Mouse (Mus musculus): ENCODE data around the gene Zfp120.
"Not testable (repeated sequence)": the region's sequence is repeated elsewhere in the genome, so short reads cannot be mapped to it uniquely, and the experiment has no call there.

Gene Zfp120

GRCm38 (mm10) chr2:150136435-150136897 is at the start of gene Zfp120:
Gene Zfp120 (minus strand): TSS chr2:150136708.
- peak; percentile 80 for DNase-seq (ENCODE audit: extremely low spot score, low spot score)

DNA sequence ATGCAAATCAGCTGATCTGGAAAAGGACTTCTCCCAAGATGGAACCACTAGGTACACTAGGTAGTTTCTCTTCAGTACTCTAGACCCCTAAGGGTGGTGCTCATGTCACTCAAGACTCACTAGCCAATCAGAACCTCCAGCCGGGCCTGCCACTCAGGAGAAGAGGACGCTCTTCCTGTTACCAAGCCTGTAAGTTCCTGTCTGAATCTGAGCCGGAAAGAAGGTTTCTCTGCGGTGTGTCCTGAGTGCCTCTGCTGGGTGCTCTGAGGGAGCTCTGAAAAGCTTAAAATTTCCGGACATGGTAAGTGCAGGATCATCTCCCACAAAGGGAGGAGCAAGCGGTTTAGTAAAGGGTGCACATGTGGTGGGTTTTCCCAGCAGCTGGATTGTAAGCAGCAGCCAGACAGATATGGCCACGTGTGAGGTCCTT is 45.1 kb upstream of the Zfp120 start, which contains the start of gene Gm14139:
Gm14139 (plus strand) TSS at position 186 of the 430 bp plus-strand sequence.
- DNase-seq (ENCODE audit: extremely low spot score, low spot score), result not testable (repeated sequence)

DNA sequence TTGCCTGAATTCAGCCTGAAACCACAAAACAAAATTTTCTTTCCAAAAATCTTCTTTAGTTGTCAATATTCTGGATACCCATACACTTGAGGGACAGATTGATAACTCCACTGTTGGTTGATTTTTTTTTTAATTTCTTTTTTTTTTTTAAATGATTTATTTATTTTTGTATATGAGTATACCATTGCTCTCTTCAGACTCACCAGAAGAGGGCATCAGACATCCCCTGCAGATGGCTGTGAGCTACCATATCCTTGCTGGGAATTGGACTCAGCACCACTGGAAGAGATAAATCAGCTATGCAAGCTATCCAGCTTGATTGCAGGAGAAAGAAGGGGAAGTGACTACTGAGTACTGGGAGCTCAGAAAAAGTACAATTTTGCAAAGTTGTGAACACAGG is 44.5 kb upstream of the Zfp120 start:
- not testable (repeated sequence) for DNase-seq (ENCODE audit: extremely low spot score, low spot score)

DNA sequence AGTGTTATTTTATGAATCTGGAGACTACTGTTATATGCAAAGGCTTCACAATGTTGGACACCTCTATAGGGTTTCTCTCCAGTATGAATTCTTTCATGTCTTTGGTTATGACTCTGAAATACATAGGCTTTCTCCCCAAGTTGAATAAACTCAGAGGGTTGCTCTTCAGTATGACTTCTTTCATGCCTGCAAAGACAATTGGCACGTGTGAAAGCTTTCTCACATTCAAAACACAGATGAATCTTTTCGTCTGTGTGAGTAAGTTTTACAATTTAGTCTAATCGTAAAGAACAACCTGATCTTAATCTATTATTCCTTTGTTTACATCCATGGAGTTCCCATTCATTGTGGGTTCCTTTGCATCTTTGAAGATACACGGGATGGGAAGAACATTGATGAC is 43.1 kb upstream of the Zfp120 start, which contains the start of gene Gm10770:
Gm10770 (minus strand) TSS at position 101 of the 400 bp plus-strand sequence.
- DNase-seq (ENCODE audit: extremely low spot score, low spot score), result not testable (repeated sequence)

GRCm38 (mm10) chr2:150173833-150174232 is 37.3 kb upstream of the Zfp120 start:
- DNase-seq (ENCODE audit: extremely low spot score, low spot score), result no peak

DNA sequence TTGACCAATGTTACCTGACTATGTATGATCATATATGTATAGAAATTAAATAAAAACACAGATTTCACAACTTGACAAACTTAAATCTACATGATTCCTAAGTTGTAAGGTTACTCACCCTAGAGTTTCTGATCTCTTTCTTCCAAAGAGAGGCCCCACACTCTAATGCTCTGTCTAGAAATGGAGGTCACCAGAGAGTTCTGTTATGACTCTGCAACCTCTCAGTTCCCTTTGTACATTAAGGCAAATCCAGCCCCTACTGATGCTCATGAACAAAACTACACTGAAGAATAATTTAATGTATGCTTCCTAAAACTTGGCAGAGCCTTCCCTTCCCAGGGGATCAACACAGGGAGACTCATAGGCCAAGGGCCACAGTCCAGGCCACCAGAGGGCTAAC is 30.2 kb upstream of the Zfp120 start:
- DNase-seq (ENCODE audit: extremely low spot score, low spot score), result no peak

GRCm38 (mm10) chr2:150132773-150133172 is 3.7 kb downstream of the Zfp120 start:
- no peak for DNase-seq (ENCODE audit: extremely low spot score, low spot score)

DNA sequence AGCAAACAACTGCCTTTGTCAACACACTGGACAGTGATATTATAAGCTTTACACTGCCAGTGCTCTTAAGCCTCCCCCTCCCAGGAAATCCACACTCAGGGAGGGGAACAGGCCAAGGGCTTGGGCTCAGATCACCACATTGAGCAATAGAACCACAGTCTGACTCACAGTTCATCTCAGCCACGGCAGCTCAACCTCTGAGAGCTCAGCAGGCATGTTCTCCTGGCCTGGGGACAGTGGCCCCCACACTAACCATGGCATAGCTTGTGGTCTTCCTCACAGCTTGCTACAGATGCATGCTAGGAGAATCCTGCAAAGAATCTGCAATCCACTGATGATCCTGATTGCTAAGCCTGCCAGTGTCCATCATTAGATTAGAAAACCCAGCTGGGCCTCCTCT is 4.5 kb downstream of the Zfp120 start:
- not testable (repeated sequence) for DNase-seq (ENCODE audit: extremely low spot score, low spot score)

DNA sequence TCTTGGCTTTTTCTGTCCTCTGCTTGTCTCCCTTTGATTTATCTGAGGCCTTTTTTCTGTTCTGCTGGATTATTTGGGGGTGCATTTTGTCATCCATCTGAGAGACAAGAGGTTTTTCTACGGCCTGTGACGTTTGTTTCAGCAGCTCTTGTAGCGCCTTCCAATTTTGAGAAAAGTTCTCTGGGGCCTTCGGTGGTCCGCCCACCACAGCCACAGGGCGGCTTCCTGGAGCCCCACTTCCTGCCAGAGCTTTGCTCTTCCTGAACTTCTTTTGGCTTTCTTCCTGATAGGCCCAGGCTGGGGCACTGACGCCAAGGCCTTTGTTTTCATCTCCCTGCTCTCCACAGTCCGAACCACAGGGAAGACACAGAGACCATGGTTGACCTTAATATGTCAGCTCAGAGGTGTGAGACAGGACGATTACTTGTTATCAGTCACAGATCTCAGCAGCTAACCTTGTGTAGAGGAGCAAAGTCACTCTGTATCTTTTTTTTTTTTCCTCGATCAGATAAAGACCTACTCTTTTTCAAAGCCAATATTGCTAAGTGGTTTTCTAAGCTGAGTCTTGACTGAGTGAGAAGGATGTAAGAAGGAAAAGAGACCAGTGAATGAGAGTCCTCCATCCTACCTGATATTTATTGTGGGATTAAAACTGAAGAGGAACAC is 25.1 kb downstream of the Zfp120 start:
- DNase-seq (ENCODE audit: extremely low spot score, low spot score), result no peak

DNA sequence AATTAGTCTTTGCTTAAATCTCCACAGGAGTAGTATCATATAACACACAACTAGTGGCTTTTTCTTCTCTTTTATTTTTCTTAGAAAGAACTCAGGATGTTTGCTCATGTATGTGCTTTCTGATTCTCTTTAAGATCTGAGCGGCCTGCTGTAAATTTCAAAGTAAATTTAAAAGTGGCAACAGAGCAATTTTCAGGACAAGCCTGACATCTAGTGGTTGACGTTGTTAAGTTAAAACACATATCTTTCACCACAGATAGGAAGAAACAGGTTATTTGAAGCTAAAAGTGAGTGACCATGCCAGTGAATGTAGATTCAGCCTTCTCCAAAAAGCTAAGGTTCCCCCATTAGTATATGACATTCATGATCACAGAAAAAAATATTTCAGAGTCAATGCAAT is 36.9 kb downstream of the Zfp120 start:
- not testable (repeated sequence) for DNase-seq (ENCODE audit: extremely low spot score, low spot score)

Measured in neural tube, embryonic 10.5 days (tissue).